Mouse (Mus musculus) liver, postnatal 0 days (tissue): ENCODE measurements around the gene Mlh1. TPM values are rescaled to one million over a fixed set of nuclear protein-coding genes. Genes with fewer than 3 reads are reported as not detected.

Experiments used
- ATAC-seq: fragments of 200-750 bp; cut with Nextera tagmentation; 2 replicates; pipeline ENCODE4 v1.8.0; 2017; ENCODE audit warnings: mild to moderate bottlenecking, moderate library complexity
- DNase-seq: peaks from one replicate; pipeline ENCODE4 v3.0.0-alpha.2; 2016
- H3K27ac ChIP-seq: fragments of 300-500 bp; sonication (generic); 2 replicates; pipeline ENCODE4 v1.5.1; 2014; ENCODE audit warnings: antibody characterized with exemption, moderate library complexity, mild to moderate bottlenecking, low read depth
- H3K27me3 ChIP-seq: fragments of 300-500 bp; sonication (generic); 2 replicates; pipeline ENCODE4 v1.6.1; 2014; ENCODE audit warnings: low read length, control low read depth, mixed read lengths; ENCODE audit not compliant: insufficient read depth
- H3K36me3 ChIP-seq: fragments of 300-500 bp; sonication (generic); replicated peaks from 2 replicates; pipeline ENCODE4 v1.6.1; 2014; ENCODE audit warnings: mild to moderate bottlenecking, control low read depth, low read length, moderate library complexity, mixed read lengths; ENCODE audit not compliant: insufficient read depth
- H3K4me1 ChIP-seq: fragments of 300-500 bp; sonication (generic); 2 replicates; pipeline ENCODE4 v1.6.1; 2014; ENCODE audit warnings: antibody characterized with exemption, mild to moderate bottlenecking, control low read depth; ENCODE audit not compliant: insufficient read depth
- H3K4me2 ChIP-seq: fragments of 300-500 bp; sonication (generic); 2 replicates; pipeline ENCODE4 v1.6.1; 2014; ENCODE audit warnings: low read depth, mild to moderate bottlenecking, low read length, moderate library complexity, mixed read lengths
- H3K4me3 ChIP-seq: fragments of 300-500 bp; sonication (generic); 2 replicates; pipeline ENCODE4 v1.5.1; 2014; ENCODE audit warnings: low read depth, low read length
- H3K9ac ChIP-seq: fragments of 300-500 bp; sonication (generic); replicated peaks from 2 replicates; pipeline ENCODE4 v1.6.1; 2014; ENCODE audit warnings: mild to moderate bottlenecking, moderate library complexity
- H3K9me3 ChIP-seq: fragments of 300-500 bp; sonication (generic); 2 replicates; pipeline ENCODE4 v1.6.1; 2016; ENCODE audit warnings: mild to moderate bottlenecking, control low read depth, low read length, mixed read lengths
- CTCF ChIP-seq: sonication (generic); IDR thresholded peaks from 2 replicates; pipeline ENCODE4 v1.5.1; 2016; ENCODE audit warnings: antibody characterized with exemption, low read depth
- EP300 ChIP-seq: IDR thresholded peaks from 2 replicates; pipeline ENCODE4 v1.6.1; 2016; ENCODE audit warnings: antibody characterized with exemption, low read depth, mild to moderate bottlenecking
- WGBS: fragments of 180-500 bp; shearing (Covaris S2); extraction: QIAGEN DNeasy Blood & Tissue Kit; methylation state at CpG from one replicate; pipeline ENCODE4 v1.1.7; 2014; ENCODE audit not compliant: insufficient replicate concordance; 5-methylcytosine and 5-hydroxymethylcytosine counted together
- polyA plus RNA-seq: library from polyadenylated mRNA; unstranded; fragments of >200 nt; fragmentation: Nextera tagmentation; extraction: Ambion mirVana; gene quantifications from 2 replicates; pipeline ENCODE4 v1.2.1, GENCODE M21; 2015

Gene Mlh1
- polyA plus RNA-seq, 1 experiment from 2014 or later, result 10.1 TPM

GRCm38 (mm10) chr9:111296433-111296832 lies 24.8 kb upstream of the Mlh1 start:
- no peak for ATAC-seq

GRCm38 (mm10) chr9:111295323-111295722 lies 23.7 kb upstream of the Mlh1 start:
- no peak overlapping the region for H3K4me2 ChIP-seq
- H3K27me3 ChIP-seq, result no peaks in the 10 kb centered on the region
- H3K27ac ChIP-seq, result no peak overlapping the region
- WGBS, result 63% methylated on average over 2 of the region's 2 CpGs
- H3K9ac ChIP-seq, result no peak overlapping the region
- H3K4me3 ChIP-seq, result no peak overlapping the region
- ATAC-seq (no peak), DNase-seq (no peak)
- TF ChIP-seq EP300 (no peak), CTCF (no peak)
- H3K36me3 ChIP-seq, result no peaks in the 10 kb centered on the region
- no peaks in the 10 kb centered on the region for H3K9me3 ChIP-seq
- H3K4me1 ChIP-seq, result no peaks in the 10 kb centered on the region

More at GRCm38 (mm10) chr9:111296433-111296832, 24.8 kb upstream of the Mlh1 start:
- Histone ChIP-seq H3K4me1 (no peaks in the 10 kb centered on the region), H3K36me3 (no peaks in the 10 kb centered on the region), H3K9ac (no peak overlapping the region), H3K4me2 (no peak overlapping the region), H3K9me3 (no peaks in the 10 kb centered on the region), H3K4me3 (no peak overlapping the region), H3K27me3 (no peaks in the 10 kb centered on the region), H3K27ac (no peak overlapping the region)
- 74% methylated on average over 7 of the region's 7 CpGs for WGBS
- DNase-seq, result no peak
- no peak for TF ChIP-seq CTCF
- no peak for TF ChIP-seq EP300

- DNase-seq, result no peak
- WGBS, result 87% methylated on average over 6 of the region's 6 CpGs
- no peaks in the 10 kb centered on the region for H3K9me3 ChIP-seq
- H3K4me2 ChIP-seq, result no peak overlapping the region
- no peaks in the 10 kb centered on the region for H3K4me1 ChIP-seq
- no peak for ATAC-seq
- no peak overlapping the region for H3K27ac ChIP-seq
- no peaks in the 10 kb centered on the region for H3K36me3 ChIP-seq
- H3K9ac ChIP-seq, result no peak overlapping the region
- no peak overlapping the region for H3K4me3 ChIP-seq
- H3K27me3 ChIP-seq, result no peaks in the 10 kb centered on the region
- TF ChIP-seq EP300 (no peak), CTCF (no peak)
Measured at GRCm38 (mm10) chr9:111294911-111295310, 23.3 kb upstream of the Mlh1 start.

GRCm38 (mm10) chr9:111293234-111293633 lies 21.6 kb upstream of the Mlh1 start:
- TF ChIP-seq CTCF, result no peak
- no peak for TF ChIP-seq EP300
- H3K4me2 ChIP-seq, result no peak overlapping the region
- H3K9ac ChIP-seq, result no peak overlapping the region
- no peak for DNase-seq
- 73% methylated on average over 4 of the region's 4 CpGs for WGBS
- no peak overlapping the region for H3K27ac ChIP-seq
- H3K36me3 ChIP-seq, result no peaks in the 10 kb centered on the region
- no peaks in the 10 kb centered on the region for H3K9me3 ChIP-seq
- H3K4me3 ChIP-seq, result no peak overlapping the region
- no peaks in the 10 kb centered on the region for H3K27me3 ChIP-seq
- ATAC-seq, result no peak
- peaks cover 5% of the 10 kb centered on the region for H3K4me1 ChIP-seq

- Histone ChIP-seq H3K27ac (no peak overlapping the region), H3K27me3 (no peaks in the 10 kb centered on the region), H3K36me3 (no peaks in the 10 kb centered on the region), H3K9me3 (no peaks in the 10 kb centered on the region), H3K4me2 (no peak overlapping the region), H3K4me1 (peaks cover 5% of the 10 kb centered on the region), H3K9ac (no peak overlapping the region), H3K4me3 (no peak overlapping the region)
- WGBS, result 73% methylated on average over 11 of the region's 11 CpGs
- ATAC-seq (no peak), DNase-seq (no peak)
- TF ChIP-seq EP300, result no peak
- no peak for TF ChIP-seq CTCF
Measured at GRCm38 (mm10) chr9:111290539-111291100, 19.0 kb upstream of the Mlh1 start.

- peak; percentile 94 for DNase-seq
- H3K27ac ChIP-seq, result peak overlapping the region; percentile 82
- WGBS, result 15% methylated on average over 21 of the region's 21 CpGs
Measured at GRCm38 (mm10) chr9:111289832-111290339, 18.3 kb upstream of the Mlh1 start.

More at GRCm38 (mm10) chr9:111289832-111290339, 18.3 kb upstream of the Mlh1 start:
- Histone ChIP-seq H3K4me2 (peak overlapping the region; percentile 60), H3K27me3 (no peaks in the 10 kb centered on the region), H3K36me3 (no peaks in the 10 kb centered on the region), H3K9ac (0 out of 2 replicates have a peak overlapping the region, but pooled peaks have one; percentile 36), H3K4me1 (peaks cover 5% of the 10 kb centered on the region), H3K4me3 (peak overlapping the region; percentile 9; the same call in 1 of the 2 replicates), H3K9me3 (no peaks in the 10 kb centered on the region)
- peak; percentile 91 for ATAC-seq
- no peak for TF ChIP-seq EP300
- peak; percentile 100 for TF ChIP-seq CTCF
